Mouse (Mus musculus) frontal cortex, postnatal 14 days (tissue): ENCODE measurements around the gene Cldn34c4.

Source experiments
- DNase-seq, 2 experiments: peaks; one replicate each; pipeline ENCODE4 v3.0.0; 2022; ENCODE audit warnings: low spot score in 2 of 2

Gene Cldn34c4

GRCm38 (mm10) chrX:127736454-127736853, at the start of gene Cldn34c4:
Gene Cldn34c4 (minus strand): TSS chrX:127736554.
- DNase-seq = no peak

- DNase-seq = no peak
Measured at GRCm38 (mm10) chrX:127747062-127747461, 10.7 kb upstream of the Cldn34c4 start.
